Mouse (Mus musculus) limb, embryonic 11.5 days (tissue): ENCODE data around the gene Rcc1l. TPM values are rescaled to one million over a fixed set of nuclear protein-coding genes. Genes with fewer than 3 reads are reported as not detected.

Experiments
- ATAC-seq: fragments of 200-750 bp; cut with Nextera tagmentation; 2 replicates; pipeline ENCODE4 v1.8.0; 2017; ENCODE audit warnings: low read depth; ENCODE audit not compliant: insufficient number of reproducible peaks, low FRiP score, low TSS enrichment
- DNase-seq: peaks from one replicate; pipeline ENCODE4 v3.0.0-alpha.2; 2015; ENCODE audit warnings: low spot score
- H3K27ac ChIP-seq: fragments of 300-500 bp; sonication (generic); replicated peaks from 2 replicates; pipeline ENCODE4 v1.5.1; 2014; ENCODE audit warnings: low read depth, mild to moderate bottlenecking, low read length
- H3K27me3 ChIP-seq: fragments of 300-500 bp; sonication (generic); 2 replicates; pipeline ENCODE4 v1.6.1; 2014; ENCODE audit warnings: mild to moderate bottlenecking, low read length, mixed read lengths; ENCODE audit not compliant: control insufficient read depth, insufficient read depth
- H3K36me3 ChIP-seq: fragments of 300-500 bp; sonication (generic); 2 replicates; pipeline ENCODE4 v1.6.1; 2014; ENCODE audit warnings: mild to moderate bottlenecking, low read length, moderate library complexity, mixed read lengths; ENCODE audit not compliant: control insufficient read depth, insufficient read depth
- H3K4me1 ChIP-seq: fragments of 300-500 bp; sonication (generic); 2 replicates; pipeline ENCODE4 v1.6.1; 2014; ENCODE audit warnings: low read length, mixed read lengths; ENCODE audit not compliant: control insufficient read depth, insufficient read depth
- H3K4me2 ChIP-seq: fragments of 300-500 bp; sonication (generic); 2 replicates; pipeline ENCODE4 v1.6.1; 2014; ENCODE audit warnings: low read depth, mild to moderate bottlenecking, moderate library complexity; ENCODE audit not compliant: severe bottlenecking
- H3K4me3 ChIP-seq: fragments of 300-500 bp; sonication (generic); 2 replicates; pipeline ENCODE4 v1.5.1; 2014; ENCODE audit warnings: low read depth, low read length
- H3K9ac ChIP-seq: fragments of 300-500 bp; sonication (generic); 2 replicates; pipeline ENCODE4 v1.6.1; 2014; ENCODE audit warnings: mild to moderate bottlenecking, low read length
- H3K9me3 ChIP-seq: fragments of 300-500 bp; sonication (generic); 2 replicates; pipeline ENCODE4 v1.6.1; 2016; ENCODE audit warnings: low read length; ENCODE audit not compliant: control insufficient read depth
- WGBS: fragments of 180-500 bp; shearing (Covaris S2); extraction: QIAGEN DNeasy Blood & Tissue Kit; methylation state at CpG from one replicate; pipeline ENCODE4 v1.1.7; 2014; 5-methylcytosine and 5-hydroxymethylcytosine counted together
- polyA plus RNA-seq: library from polyadenylated mRNA; unstranded; fragments of >200 nt; fragmentation: Nextera tagmentation; extraction: Ambion mirVana; gene quantifications from 2 replicates; pipeline ENCODE4 v1.2.1, GENCODE M21; 2014

Rcc1l gene
- polyA plus RNA-seq, 1 experiment from 2014 or later = 35.8 TPM

DNA sequence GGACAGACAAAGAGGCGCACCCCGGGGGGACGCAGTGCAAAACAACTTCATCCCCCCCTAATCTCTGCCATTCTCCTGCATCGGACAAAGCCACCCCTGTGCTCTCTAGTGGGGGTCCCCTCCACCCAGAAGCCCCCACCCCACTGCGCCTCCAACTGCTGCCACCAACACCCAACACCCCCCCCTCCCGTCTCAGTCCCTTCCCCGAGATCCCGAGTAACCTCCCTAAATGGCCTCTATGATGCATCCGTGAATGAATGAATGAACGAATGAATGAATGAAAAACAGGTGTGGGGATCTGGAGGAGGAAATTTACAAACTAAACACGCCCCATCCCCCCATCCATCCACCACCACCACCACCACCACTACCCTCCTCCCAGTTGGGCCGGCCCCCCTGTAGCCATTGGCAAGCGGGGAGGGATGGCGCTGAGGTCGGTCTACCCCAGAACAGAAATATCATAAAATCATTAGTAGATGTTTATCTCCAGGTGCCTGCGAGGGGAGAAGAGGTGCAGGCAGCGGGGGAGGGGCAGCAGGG is 76.3 kb downstream of the Rcc1l start:
- Histone ChIP-seq H3K9me3 (no peaks in the 10 kb centered on the region), H3K9ac (peak overlapping the region; percentile 64), H3K27me3 (no peaks in the 10 kb centered on the region), H3K27ac (no peak overlapping the region), H3K4me2 (peak overlapping the region; percentile 86), H3K4me3 (peak overlapping the region; percentile 75), H3K4me1 (peaks cover 7% of the 10 kb centered on the region), H3K36me3 (no peaks in the 10 kb centered on the region)
- under 1% methylated on average over 17 of the region's 17 CpGs for WGBS
- peak; percentile 42 for DNase-seq
- peak; percentile 35; the same call in 1 of the 2 replicates for ATAC-seq

DNA sequence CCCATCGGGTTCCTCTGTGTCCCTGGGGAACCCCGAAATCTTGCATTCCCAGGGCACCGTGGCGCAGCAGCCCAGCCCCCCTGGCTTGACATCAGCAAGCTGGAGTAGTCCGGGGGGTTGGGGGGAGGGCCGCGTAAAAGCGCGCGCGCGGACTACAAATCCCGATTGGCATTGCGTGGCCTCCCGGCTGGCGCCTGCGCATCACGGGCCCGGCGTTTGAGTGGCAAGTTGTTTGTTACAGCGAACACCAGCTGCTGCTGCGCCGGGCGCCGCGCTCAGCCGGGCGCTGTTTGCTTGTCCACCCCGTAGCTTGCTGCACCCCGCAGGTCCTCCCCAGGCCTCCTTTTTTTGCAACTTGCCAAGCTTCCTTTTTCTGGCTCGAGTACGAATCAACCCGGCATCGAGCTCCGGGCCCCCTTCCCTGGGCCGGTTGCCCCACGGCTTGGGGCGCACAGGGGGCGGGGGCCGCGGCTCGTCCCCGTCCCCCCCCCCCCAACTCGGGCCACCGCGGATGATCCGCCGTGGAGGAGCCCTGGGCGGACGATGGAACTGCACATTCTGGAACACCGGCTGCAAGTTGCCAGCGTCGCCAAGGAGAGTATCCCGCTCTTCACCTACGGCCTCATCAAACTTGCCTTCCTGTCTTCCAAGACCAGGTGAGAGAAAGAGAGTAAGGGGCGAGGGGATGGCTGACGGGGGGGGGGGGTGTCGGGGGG is 76.9 kb downstream of the Rcc1l start, which contains the start of gene Castor2:
Gene Castor2 (plus strand): TSS at position 216 of the 716 bp plus-strand sequence.
- peak; percentile 81 for ATAC-seq
- H3K4me2 ChIP-seq = peak within 1 kb of the TSS; percentile 86
- no peak within 1 kb of the TSS; the same call in 1 of the 2 replicates for H3K27ac ChIP-seq
- peak; percentile 97 for DNase-seq
- no peaks in the 10 kb centered on the region for H3K27me3 ChIP-seq
- under 1% methylated on average over 55 of the region's 58 CpGs for WGBS
- peaks cover 7% of the 10 kb centered on the region for H3K4me1 ChIP-seq
- H3K36me3 ChIP-seq = no peaks in the 10 kb centered on the region
- no peaks in the 10 kb centered on the region for H3K9me3 ChIP-seq
- peak within 1 kb of the TSS; percentile 64 for H3K9ac ChIP-seq
- H3K4me3 ChIP-seq = peak within 1 kb of the TSS; percentile 75

- H3K27me3 ChIP-seq = no peaks in the 10 kb centered on the region
- peak overlapping the region; percentile 75 for H3K4me3 ChIP-seq
- no peak overlapping the region for H3K27ac ChIP-seq
- H3K36me3 ChIP-seq = no peaks in the 10 kb centered on the region
- WGBS = 2% methylated on average over 17 of the region's 17 CpGs
- peak overlapping the region; percentile 86 for H3K4me2 ChIP-seq
- H3K9ac ChIP-seq = peak overlapping the region; percentile 54
- no peak for ATAC-seq
- DNase-seq = no peak
- no peaks in the 10 kb centered on the region for H3K9me3 ChIP-seq
- H3K4me1 ChIP-seq = peaks cover 7% of the 10 kb centered on the region
These were observed 77.6 kb downstream of the Rcc1l start for GRCm38 (mm10) chr5:134098976-134099375.

DNA sequence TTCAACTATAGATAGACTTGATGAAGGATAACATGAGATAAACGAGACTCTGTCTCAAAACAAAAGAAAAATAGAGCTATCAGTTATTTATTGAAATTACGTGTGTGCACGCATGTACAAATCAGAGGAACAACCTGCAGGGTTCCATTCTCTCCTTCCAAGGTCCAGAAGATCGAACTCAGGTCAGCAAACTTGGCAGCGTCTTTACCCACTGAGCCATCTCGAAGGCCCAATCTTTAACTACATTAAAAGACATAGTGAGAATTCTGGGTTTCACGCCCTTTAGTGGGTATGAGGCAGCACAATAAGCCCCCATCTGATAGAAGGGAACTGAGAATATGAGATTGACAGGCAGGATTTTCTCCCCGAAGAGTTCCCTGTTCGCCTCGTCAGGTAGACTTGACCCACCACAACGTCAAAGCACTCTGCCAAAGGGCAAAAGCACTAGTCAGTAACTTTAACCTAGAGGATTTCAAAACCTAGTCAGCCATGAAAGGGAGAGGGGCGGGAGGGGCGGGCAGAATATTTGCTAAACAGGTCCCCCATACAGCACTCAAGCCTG is 78.2 kb downstream of the Rcc1l start:
- H3K9ac ChIP-seq = peak overlapping the region; percentile 54
- no peaks in the 10 kb centered on the region for H3K9me3 ChIP-seq
- no peaks in the 10 kb centered on the region for H3K27me3 ChIP-seq
- H3K4me3 ChIP-seq = peak overlapping the region; percentile 75
- peaks cover 7% of the 10 kb centered on the region for H3K4me1 ChIP-seq
- 50% methylated on average over 13 of the region's 13 CpGs for WGBS
- no peak for DNase-seq
- no peaks in the 10 kb centered on the region for H3K36me3 ChIP-seq
- peak overlapping the region; percentile 86 for H3K4me2 ChIP-seq
- no peak for ATAC-seq
- no peak overlapping the region for H3K27ac ChIP-seq

Other genes with a start within 250 kb of the Rcc1l start
- 9.2 and 11.8 TPM in 2 replicates for gene Castor2, start 77.1 kb downstream of the Rcc1l start, polyA plus RNA-seq
- gene Gtf2ird2, start 7.2 kb upstream of the Rcc1l start, polyA plus RNA-seq = 6.6 and 7.9 TPM in 2 replicates
- 1.8 and 2.4 TPM in 2 replicates for gene Ncf1, start 52.9 kb upstream of the Rcc1l start, polyA plus RNA-seq
- gene Gtf2i, start 138.0 kb upstream of the Rcc1l start, polyA plus RNA-seq = 211 and 222 TPM in 2 replicates